Mouse (Mus musculus): ENCODE measurements at regions not wholly inside any gene's neighbourhood (a gene's known extent, or its start where the extent isn't known, plus 50 kb on each side); places are given as distances from the start of the nearest gene placed in this dataset.

DNA sequence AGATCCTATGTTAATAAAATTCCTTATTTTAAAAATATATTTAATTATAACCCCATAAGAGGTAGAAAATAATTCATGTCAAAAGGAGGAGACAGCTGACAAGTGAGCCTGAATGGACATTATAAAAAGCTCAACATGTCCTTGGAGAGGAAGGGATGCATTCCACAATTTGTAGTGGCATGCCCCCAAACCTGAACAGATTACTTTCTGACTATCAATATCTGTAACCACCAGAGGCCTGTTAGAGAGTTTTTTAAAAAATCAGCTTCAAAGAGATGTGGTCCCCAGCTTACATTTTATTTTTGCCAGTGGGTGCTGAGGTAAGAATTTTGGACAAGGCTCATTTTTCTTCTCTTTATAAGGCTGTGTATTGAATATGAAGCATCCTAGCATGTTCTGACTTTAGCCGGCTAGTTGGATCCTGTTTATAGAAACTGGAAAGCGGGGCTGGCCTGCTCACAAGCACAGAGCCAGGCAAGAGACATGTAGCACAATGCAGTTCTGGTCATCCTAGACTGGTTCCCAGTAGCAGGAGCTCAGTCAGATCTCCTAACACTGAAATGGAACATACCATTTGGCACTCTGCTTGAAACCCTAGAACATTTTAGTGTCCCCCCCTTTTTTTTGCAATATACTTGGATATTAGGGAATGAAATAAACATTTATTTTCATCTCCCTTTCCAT is 651.8 kb upstream of the Mms22l start:
- Histone ChIP-seq H3K9me3 (ENCODE audit: control insufficient read depth, low read length) (no peaks in the 10 kb centered on the region), H3K4me1 (replicated peaks; ENCODE audit: control insufficient read depth, insufficient read depth, low read length) (peaks cover 7% of the 10 kb centered on the region), H3K36me3 (ENCODE audit: control insufficient read depth, insufficient read depth) (no peaks in the 10 kb centered on the region), H3K9ac (replicated peaks; ENCODE audit: low read depth, low read length) (no peak overlapping the region), H3K4me3 (replicated peaks; ENCODE audit: low read length) (no peak overlapping the region), H3K27me3 (replicated peaks; ENCODE audit: control insufficient read depth, insufficient read depth, low read length) (no peaks in the 10 kb centered on the region), H3K4me2 (ENCODE audit: low read length) (no peak overlapping the region), H3K27ac (ENCODE audit: low read length) (peak overlapping the region; percentile 73)
- WGBS, result 23% methylated on average over 2 of the region's 2 CpGs
- ATAC-seq, result peak; percentile 75

DNA sequence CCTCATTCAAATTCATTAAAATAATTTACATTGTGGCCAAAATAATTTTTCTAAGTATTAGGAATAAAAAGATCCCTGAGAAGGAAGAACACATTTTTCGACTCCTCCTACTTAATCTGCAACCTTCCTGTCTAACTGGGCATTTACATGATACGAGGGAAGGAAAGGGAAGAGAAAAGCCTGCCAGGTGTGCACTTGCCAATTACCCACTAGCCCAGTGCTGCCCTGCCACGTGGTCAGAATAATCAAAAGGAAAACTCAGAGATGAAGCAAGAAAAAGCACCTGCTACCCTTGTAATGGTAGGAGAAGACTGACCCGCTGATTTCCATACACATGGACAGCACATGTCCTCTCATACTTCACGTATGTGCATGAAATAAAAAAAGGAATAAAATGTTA is 651.0 kb upstream of the Mms22l start:
- Histone ChIP-seq H3K4me1 (replicated peaks; ENCODE audit: control insufficient read depth, insufficient read depth, low read length) (peaks cover 7% of the 10 kb centered on the region), H3K4me3 (replicated peaks; ENCODE audit: low read length) (no peak overlapping the region), H3K27me3 (replicated peaks; ENCODE audit: control insufficient read depth, insufficient read depth, low read length) (no peaks in the 10 kb centered on the region), H3K4me2 (ENCODE audit: low read length) (no peak overlapping the region), H3K27ac (ENCODE audit: low read length) (peak overlapping the region; percentile 58; the same call in 1 of the 2 replicates), H3K36me3 (ENCODE audit: control insufficient read depth, insufficient read depth) (no peaks in the 10 kb centered on the region), H3K9me3 (ENCODE audit: control insufficient read depth, low read length) (no peaks in the 10 kb centered on the region), H3K9ac (replicated peaks; ENCODE audit: low read depth, low read length) (no peak overlapping the region)
- no peak; the same call in 1 of the 2 replicates for ATAC-seq
- 43% methylated on average over 5 of the region's 5 CpGs for WGBS

DNA sequence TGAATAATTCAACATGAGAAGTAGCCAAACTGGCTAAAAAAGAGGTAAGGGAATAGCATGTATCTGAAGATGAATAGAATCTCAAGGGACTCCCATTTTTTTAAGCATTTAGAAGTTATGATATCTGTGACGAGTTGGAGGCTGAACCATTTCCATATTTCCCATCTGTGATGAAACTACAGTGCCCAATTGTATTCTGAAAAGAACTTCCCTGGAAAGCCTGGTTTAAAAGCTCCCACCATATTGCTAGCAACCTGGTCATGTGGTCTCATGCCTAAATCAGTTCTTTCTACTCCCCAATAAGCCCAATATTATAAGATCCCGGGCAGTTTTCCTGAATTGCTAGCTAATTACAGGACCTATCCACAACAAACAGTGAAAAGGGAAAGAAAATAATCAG is 645.6 kb upstream of the Mms22l start:
- peak; percentile 62; the same call in 1 of the 2 replicates for ATAC-seq
- Histone ChIP-seq H3K4me3 (replicated peaks; ENCODE audit: low read length) (no peak overlapping the region), H3K27me3 (replicated peaks; ENCODE audit: control insufficient read depth, insufficient read depth, low read length) (no peaks in the 10 kb centered on the region), H3K9ac (replicated peaks; ENCODE audit: low read depth, low read length) (no peak overlapping the region), H3K4me1 (replicated peaks; ENCODE audit: control insufficient read depth, insufficient read depth, low read length) (no peaks in the 10 kb centered on the region), H3K36me3 (ENCODE audit: control insufficient read depth, insufficient read depth) (no peaks in the 10 kb centered on the region), H3K4me2 (ENCODE audit: low read length) (no peak overlapping the region), H3K9me3 (ENCODE audit: control insufficient read depth, low read length) (no peaks in the 10 kb centered on the region), H3K27ac (ENCODE audit: low read length) (no peak overlapping the region)
- WGBS, result 59% methylated on average over 2 of the region's 2 CpGs

DNA sequence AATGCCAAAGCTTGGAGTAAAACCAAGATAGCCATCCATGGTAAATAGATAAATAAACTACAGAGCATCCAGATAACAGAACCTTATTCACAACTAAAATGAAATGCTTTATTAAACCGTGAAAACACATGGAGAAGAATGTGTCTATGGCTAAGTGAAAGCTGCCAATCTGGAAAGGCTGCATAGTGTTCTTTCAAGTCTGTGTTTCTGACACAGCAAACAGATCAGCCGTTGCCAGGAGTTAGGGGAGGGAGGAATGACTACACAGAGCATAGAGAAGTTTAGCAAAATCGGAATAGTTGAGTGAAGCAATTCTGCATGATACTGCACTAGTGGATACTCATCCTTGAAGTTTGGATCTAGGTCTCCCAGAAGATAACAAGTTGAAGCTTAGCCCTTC is 633.8 kb upstream of the Mms22l start:
- Histone ChIP-seq H3K9me3 (ENCODE audit: control insufficient read depth, low read length) (no peaks in the 10 kb centered on the region), H3K4me1 (replicated peaks; ENCODE audit: control insufficient read depth, insufficient read depth, low read length) (no peaks in the 10 kb centered on the region), H3K9ac (replicated peaks; ENCODE audit: low read depth, low read length) (no peak overlapping the region), H3K27ac (ENCODE audit: low read length) (no peak overlapping the region), H3K4me2 (ENCODE audit: low read length) (no peak overlapping the region), H3K4me3 (replicated peaks; ENCODE audit: low read length) (no peak overlapping the region), H3K36me3 (ENCODE audit: control insufficient read depth, insufficient read depth) (no peaks in the 10 kb centered on the region), H3K27me3 (replicated peaks; ENCODE audit: control insufficient read depth, insufficient read depth, low read length) (no peaks in the 10 kb centered on the region)
- peak; percentile 74 for ATAC-seq
- 58% methylated on average over 3 of the region's 3 CpGs for WGBS

DNA sequence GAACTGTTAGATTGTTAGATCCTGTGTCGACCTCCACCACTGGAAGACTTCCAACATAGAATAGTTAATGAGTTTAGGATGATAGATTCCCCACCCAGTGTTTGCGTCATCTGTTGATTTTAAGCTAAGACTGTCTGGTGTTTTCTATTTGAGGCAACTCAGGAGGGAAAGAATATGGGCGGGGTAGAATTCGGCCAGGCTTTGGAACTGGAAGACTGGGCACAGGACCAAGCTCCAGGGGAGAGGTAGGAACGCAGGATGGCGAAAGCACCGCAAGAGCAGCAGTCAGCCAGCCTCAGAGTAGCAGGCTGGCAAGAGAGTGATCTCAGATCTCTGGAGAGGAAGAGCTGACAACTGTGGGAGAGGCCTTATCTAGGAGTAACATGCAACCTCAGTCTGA is 616.2 kb upstream of the Mms22l start:
- Histone ChIP-seq H3K36me3 (ENCODE audit: control insufficient read depth, insufficient read depth) (no peaks in the 10 kb centered on the region), H3K9ac (replicated peaks; ENCODE audit: low read depth, low read length) (no peak overlapping the region), H3K4me1 (replicated peaks; ENCODE audit: control insufficient read depth, insufficient read depth, low read length) (peaks cover 3% of the 10 kb centered on the region; the same call in 1 of the 2 replicates), H3K9me3 (ENCODE audit: control insufficient read depth, low read length) (no peaks in the 10 kb centered on the region), H3K27me3 (replicated peaks; ENCODE audit: control insufficient read depth, insufficient read depth, low read length) (no peaks in the 10 kb centered on the region), H3K4me2 (ENCODE audit: low read length) (no peak overlapping the region), H3K27ac (ENCODE audit: low read length) (no peak overlapping the region), H3K4me3 (replicated peaks; ENCODE audit: low read length) (no peak overlapping the region)
- ATAC-seq, result peak; percentile 50; the same call in 1 of the 2 replicates
- WGBS, result 52% methylated on average over 7 of the region's 7 CpGs

DNA sequence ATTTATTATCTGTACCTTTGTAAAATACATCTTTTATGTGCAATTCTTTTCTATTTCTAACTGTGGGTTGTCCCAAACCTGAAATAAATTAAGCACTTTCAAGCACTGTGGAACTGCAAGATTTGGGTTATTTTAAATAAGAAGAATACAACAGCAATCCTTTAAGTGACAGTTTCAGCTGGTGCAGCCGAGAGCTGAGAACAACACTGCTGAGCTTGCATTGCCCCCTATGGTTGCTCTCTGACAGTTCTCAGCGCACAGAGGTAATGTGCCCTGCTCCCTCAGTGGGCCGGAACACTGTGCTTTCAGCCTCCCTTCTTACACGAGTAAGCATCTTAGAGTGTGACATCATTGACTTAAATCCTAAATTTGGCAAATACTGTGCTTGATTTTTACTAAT is 582.9 kb upstream of the Mms22l start:
- H3K4me1 ChIP-seq (replicated peaks; ENCODE audit: control insufficient read depth, insufficient read depth, low read length), result no peaks in the 10 kb centered on the region
- no peak overlapping the region for H3K9ac ChIP-seq (replicated peaks; ENCODE audit: low read depth, low read length)
- H3K9me3 ChIP-seq (ENCODE audit: control insufficient read depth, low read length), result no peaks in the 10 kb centered on the region
- 8% methylated on average over 4 of the region's 4 CpGs for WGBS
- H3K4me3 ChIP-seq (replicated peaks; ENCODE audit: low read length), result no peak overlapping the region
- H3K4me2 ChIP-seq (ENCODE audit: low read length), result no peak overlapping the region
- ATAC-seq, result peak; percentile 98
- no peaks in the 10 kb centered on the region for H3K27me3 ChIP-seq (replicated peaks; ENCODE audit: control insufficient read depth, insufficient read depth, low read length)
- no peaks in the 10 kb centered on the region for H3K36me3 ChIP-seq (ENCODE audit: control insufficient read depth, insufficient read depth)
- H3K27ac ChIP-seq (ENCODE audit: low read length), result no peak overlapping the region

DNA sequence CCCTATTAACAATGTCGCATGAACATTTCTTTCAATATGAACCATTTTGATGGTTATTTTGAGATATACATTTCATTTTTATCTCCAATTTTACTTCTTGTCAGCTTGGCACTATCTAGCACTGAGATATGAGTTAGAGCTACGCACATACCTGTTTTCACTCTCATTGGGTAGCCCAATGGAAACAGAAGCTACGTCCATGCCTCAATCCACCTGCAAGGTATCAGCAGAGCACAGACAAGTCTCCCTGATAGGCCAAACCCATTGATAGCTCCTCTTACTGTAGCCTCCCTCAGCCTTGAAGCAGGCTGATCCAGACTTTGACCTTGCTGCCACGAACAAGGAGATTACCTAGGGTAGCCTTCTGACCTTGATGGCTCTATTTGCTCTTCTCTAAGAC is 582.4 kb upstream of the Mms22l start:
- Histone ChIP-seq H3K36me3 (ENCODE audit: control insufficient read depth, insufficient read depth) (no peaks in the 10 kb centered on the region), H3K9ac (replicated peaks; ENCODE audit: low read depth, low read length) (no peak overlapping the region), H3K4me1 (replicated peaks; ENCODE audit: control insufficient read depth, insufficient read depth, low read length) (no peaks in the 10 kb centered on the region), H3K9me3 (ENCODE audit: control insufficient read depth, low read length) (no peaks in the 10 kb centered on the region), H3K4me2 (ENCODE audit: low read length) (no peak overlapping the region), H3K27me3 (replicated peaks; ENCODE audit: control insufficient read depth, insufficient read depth, low read length) (no peaks in the 10 kb centered on the region), H3K4me3 (replicated peaks; ENCODE audit: low read length) (no peak overlapping the region), H3K27ac (ENCODE audit: low read length) (no peak overlapping the region)
- 77% methylated on average over 4 of the region's 4 CpGs for WGBS
- peak; percentile 34 for ATAC-seq

DNA sequence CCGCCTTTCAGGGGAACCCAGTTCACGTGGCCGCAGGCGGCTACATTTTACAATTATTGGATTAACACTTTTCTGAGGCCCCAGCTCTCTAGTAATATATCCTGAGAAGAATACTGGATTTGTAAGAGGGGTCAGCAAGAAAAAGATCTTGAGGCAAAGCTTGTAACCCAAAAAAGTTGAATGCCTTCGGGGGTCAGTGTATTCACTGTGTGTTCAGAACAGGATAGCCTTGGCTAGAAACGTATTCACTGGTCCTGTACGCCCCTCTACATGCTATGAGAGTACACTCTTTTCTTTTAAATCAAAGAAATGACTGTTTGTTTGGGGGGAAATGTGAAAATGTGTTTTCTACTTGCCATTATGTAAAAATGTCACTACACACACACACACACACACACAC is 581.8 kb upstream of the Mms22l start:
- Histone ChIP-seq H3K36me3 (ENCODE audit: control insufficient read depth, insufficient read depth) (no peaks in the 10 kb centered on the region), H3K27ac (ENCODE audit: low read length) (no peak overlapping the region), H3K4me1 (replicated peaks; ENCODE audit: control insufficient read depth, insufficient read depth, low read length) (no peaks in the 10 kb centered on the region), H3K9me3 (ENCODE audit: control insufficient read depth, low read length) (no peaks in the 10 kb centered on the region), H3K9ac (replicated peaks; ENCODE audit: low read depth, low read length) (no peak overlapping the region), H3K4me2 (ENCODE audit: low read length) (no peak overlapping the region), H3K4me3 (replicated peaks; ENCODE audit: low read length) (no peak overlapping the region), H3K27me3 (replicated peaks; ENCODE audit: control insufficient read depth, insufficient read depth, low read length) (no peaks in the 10 kb centered on the region)
- 49% methylated on average over 7 of the region's 7 CpGs for WGBS
- no peak for ATAC-seq

DNA sequence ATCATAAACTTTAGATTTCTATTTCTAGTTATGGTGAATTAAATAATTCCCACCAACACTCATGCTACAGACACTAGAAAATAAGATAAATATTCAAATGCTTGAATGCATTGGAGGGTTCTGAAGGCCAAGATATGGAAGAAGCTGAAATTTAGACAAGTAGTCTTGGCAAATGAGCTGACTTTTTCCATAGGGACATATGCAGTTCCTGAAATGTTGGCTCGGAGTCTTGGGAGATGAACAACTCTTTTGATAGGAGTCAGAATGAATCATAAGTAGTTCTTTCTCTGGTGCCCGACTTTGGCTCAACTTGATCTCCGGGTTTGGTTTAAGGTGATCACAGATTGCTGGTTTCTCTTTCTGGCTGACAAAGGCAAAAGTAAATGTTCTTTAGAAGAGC is 574.7 kb upstream of the Mms22l start:
- no peak overlapping the region for H3K27ac ChIP-seq (ENCODE audit: low read length)
- no peaks in the 10 kb centered on the region for H3K4me1 ChIP-seq (replicated peaks; ENCODE audit: control insufficient read depth, insufficient read depth, low read length)
- WGBS, result 71% methylated on average over 3 of the region's 3 CpGs
- peak; percentile 52 for ATAC-seq
- H3K9me3 ChIP-seq (ENCODE audit: control insufficient read depth, low read length), result no peaks in the 10 kb centered on the region
- H3K4me3 ChIP-seq (replicated peaks; ENCODE audit: low read length), result no peak overlapping the region
- H3K36me3 ChIP-seq (ENCODE audit: control insufficient read depth, insufficient read depth), result no peaks in the 10 kb centered on the region
- H3K9ac ChIP-seq (replicated peaks; ENCODE audit: low read depth, low read length), result no peak overlapping the region
- H3K27me3 ChIP-seq (replicated peaks; ENCODE audit: control insufficient read depth, insufficient read depth, low read length), result no peaks in the 10 kb centered on the region
- H3K4me2 ChIP-seq (ENCODE audit: low read length), result no peak overlapping the region

DNA sequence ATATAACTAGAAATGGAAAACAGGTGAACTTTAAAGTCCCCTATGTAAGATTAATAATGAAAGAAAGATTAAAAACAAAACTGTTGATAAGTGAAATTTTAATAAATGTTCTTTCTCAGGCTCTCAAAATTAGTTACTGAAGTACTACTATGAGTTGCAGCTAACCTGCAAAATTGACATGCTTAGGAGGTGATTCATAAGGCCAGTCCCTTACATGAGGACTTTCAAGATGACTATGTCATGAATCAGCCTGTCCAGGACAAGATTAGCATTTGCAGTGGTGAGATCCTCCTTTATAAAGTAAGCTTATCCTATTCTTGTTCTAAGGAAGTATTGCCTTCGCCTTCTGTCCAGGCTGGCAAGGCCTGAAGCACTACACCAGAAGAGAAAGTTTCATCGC is 542.1 kb upstream of the Mms22l start:
- H3K27ac ChIP-seq (ENCODE audit: low read length), result no peak overlapping the region
- no peaks in the 10 kb centered on the region for H3K27me3 ChIP-seq (replicated peaks; ENCODE audit: control insufficient read depth, insufficient read depth, low read length)
- 92% methylated on average over 2 of the region's 2 CpGs for WGBS
- no peaks in the 10 kb centered on the region for H3K4me1 ChIP-seq (replicated peaks; ENCODE audit: control insufficient read depth, insufficient read depth, low read length)
- no peaks in the 10 kb centered on the region for H3K9me3 ChIP-seq (ENCODE audit: control insufficient read depth, low read length)
- H3K36me3 ChIP-seq (ENCODE audit: control insufficient read depth, insufficient read depth), result no peaks in the 10 kb centered on the region
- ATAC-seq, result no peak
- no peak overlapping the region for H3K4me3 ChIP-seq (replicated peaks; ENCODE audit: low read length)
- H3K9ac ChIP-seq (replicated peaks; ENCODE audit: low read depth, low read length), result no peak overlapping the region
- H3K4me2 ChIP-seq (ENCODE audit: low read length), result no peak overlapping the region
